Mouse (Mus musculus): Measurements from ENCODE around the gene Map2k4. TPM values are rescaled to one million over a fixed set of nuclear protein-coding genes. Genes with fewer than 3 reads are reported as not detected.

Map2k4 gene
- total RNA-seq, 2 experiments from 2014 or later, result 38.1 to 47.4 TPM

DNA sequence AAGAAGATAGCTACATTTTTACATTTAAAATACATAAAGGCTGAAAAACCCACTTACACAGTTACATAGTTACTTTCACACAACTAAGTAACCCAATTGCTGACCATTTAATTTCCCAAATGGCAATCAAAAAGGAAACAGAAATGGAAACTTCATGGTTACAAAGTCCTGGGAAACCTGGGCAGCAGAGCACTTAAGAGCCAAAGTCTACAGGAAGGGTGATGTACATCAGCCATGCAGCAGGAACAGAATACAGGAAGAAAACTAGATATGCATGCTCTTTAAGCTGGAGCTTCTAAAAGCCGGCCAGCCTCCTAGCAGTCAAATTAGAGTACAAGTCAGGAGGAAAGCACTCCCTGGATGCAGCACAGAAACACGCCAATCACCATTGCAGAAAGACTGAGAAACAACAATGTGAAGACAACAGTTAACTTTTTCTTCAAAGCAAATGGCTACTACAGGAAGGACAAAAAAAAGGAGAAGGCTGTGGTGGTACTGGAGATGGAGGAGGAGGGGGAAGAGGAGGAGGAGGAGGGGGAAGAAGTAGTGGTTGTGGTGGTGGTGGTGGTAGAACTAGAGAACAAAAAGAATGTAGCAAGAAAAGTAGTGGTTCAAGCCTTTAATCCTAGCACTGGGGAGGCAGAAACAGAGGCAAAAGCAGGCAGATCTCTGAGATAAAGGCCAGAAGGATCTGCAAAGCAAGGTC, 11.0 kb downstream of the Map2k4 start:
- no peak for ATAC-seq (replicated peaks; ENCODE audit: low FRiP score, low TSS enrichment, poor library complexity, severe bottlenecking)

GRCm38 (mm10) chr11:65773946-65774656, 14.0 kb downstream of the Map2k4 start:
- peak; percentile 77 for ATAC-seq (replicated peaks; ENCODE audit: low FRiP score, low TSS enrichment, poor library complexity, severe bottlenecking)

DNA sequence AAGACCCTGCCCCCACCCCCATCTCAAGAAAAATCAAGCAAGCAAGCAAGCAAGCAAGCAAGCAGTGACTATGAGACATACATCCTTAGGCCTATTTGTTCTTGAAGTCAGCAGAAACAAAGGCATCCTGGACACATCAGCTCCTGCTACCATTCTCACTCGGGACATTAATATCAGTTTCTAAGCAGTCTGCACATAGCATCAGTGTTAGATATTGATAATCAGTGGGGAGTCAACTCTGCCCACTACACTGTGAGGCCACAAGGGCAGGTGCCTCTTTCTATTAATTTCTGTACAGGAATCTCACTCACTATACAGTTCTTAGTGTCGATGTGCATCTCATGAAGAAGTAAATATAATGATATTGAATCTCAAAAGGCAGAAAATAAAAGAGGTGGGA, 14.6 kb downstream of the Map2k4 start:
- ATAC-seq (replicated peaks; ENCODE audit: low FRiP score, low TSS enrichment, poor library complexity, severe bottlenecking), result peak; percentile 88

GRCm38 (mm10) chr11:65771546-65771945, 16.6 kb downstream of the Map2k4 start:
- ATAC-seq (replicated peaks; ENCODE audit: low FRiP score, low TSS enrichment, poor library complexity, severe bottlenecking), result no peak

GRCm38 (mm10) chr11:65769990-65770389, 18.1 kb downstream of the Map2k4 start:
- ATAC-seq (replicated peaks; ENCODE audit: low FRiP score, low TSS enrichment, poor library complexity, severe bottlenecking), result peak; percentile 38; the same call in 1 of the 2 replicates

GRCm38 (mm10) chr11:65768445-65768844, 19.7 kb downstream of the Map2k4 start:
- peak; percentile 47; the same call in 1 of the 2 replicates for ATAC-seq (replicated peaks; ENCODE audit: low FRiP score, low TSS enrichment, poor library complexity, severe bottlenecking)

- ATAC-seq (replicated peaks; ENCODE audit: low FRiP score, low TSS enrichment, poor library complexity, severe bottlenecking), result no peak
Measured at GRCm38 (mm10) chr11:65760912-65761311, 27.2 kb downstream of the Map2k4 start.

- ATAC-seq (replicated peaks; ENCODE audit: low FRiP score, low TSS enrichment, poor library complexity, severe bottlenecking), result peak; percentile 46
Measured at GRCm38 (mm10) chr11:65759350-65759749, 28.7 kb downstream of the Map2k4 start.

- no peak; the same call in 1 of the 2 replicates for ATAC-seq (replicated peaks; ENCODE audit: low FRiP score, low TSS enrichment, poor library complexity, severe bottlenecking)
Measured at GRCm38 (mm10) chr11:65754161-65754560, 33.9 kb downstream of the Map2k4 start.

DNA sequence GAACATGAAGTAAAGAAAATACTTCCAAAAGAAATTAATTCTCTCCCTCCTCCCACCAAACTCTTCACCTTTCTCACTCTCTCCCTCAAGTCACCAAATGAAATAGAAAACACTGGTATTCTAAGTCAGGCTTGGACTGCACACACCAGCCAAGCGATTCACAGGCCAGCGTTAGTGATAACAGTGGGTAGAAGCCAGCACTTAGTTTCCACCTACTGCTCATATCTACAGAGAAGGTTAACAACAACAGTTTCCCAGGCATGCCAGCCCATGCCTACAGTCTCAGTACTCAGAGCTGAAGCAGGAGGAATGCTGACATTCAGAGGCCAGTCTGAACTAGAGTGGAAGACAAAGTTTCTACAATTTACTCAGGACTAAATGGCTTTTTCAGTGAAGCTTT, 34.5 kb downstream of the Map2k4 start:
- ATAC-seq (replicated peaks; ENCODE audit: low FRiP score, low TSS enrichment, poor library complexity, severe bottlenecking), result peak; percentile 95

GRCm38 (mm10) chr11:65750546-65750945, 37.6 kb downstream of the Map2k4 start:
- ATAC-seq (replicated peaks; ENCODE audit: low FRiP score, low TSS enrichment, poor library complexity, severe bottlenecking), result no peak

DNA sequence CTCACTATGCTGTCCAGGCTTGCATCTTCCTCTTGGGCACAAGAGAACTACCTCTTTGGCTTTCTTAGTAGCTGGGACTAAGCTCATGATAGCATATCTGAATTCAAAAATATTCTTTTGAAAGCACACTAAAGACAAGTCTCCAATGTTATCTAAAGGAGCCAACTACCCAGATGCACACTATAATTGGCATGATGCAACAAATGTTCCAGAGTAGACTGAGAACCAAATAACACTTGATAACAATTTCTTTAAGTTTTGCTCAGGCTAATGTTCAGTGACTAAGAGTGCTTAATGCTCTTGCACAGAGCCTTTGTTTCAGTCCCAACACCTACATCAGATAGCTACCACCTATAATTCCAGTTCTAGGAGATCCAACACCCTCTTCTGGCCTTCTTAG, 40.7 kb downstream of the Map2k4 start:
- ATAC-seq (replicated peaks; ENCODE audit: low FRiP score, low TSS enrichment, poor library complexity, severe bottlenecking), result peak; percentile 79

DNA sequence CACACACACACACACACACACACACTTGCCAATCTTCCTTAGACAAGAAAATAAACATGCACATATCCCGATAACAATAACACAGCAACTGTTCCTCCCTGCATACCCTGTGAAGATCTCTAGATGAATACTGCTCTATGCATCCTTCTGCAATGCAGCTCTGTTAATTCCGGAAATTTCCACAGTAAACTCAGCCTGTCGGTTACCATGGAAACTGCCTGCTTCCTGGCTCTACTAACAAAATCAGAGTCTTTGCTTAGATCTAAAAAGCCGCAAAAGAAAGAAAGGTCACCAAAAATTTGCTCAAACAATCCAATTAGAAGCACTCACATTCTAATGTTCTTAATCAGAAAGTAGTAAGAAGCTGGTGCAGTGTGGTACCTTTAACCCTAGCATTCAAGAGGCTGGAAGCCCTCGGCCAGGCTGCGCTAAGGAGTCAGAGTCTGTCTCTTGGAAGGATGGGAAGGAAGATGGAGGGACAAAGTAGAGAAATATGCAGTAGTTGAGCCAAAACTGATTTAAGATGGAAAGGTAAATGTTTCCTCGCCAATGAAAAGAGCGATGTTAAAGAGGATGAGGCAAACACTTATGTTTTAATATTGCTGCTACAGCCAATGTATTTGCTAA, 42.3 kb downstream of the Map2k4 start:
- ATAC-seq (replicated peaks; ENCODE audit: low FRiP score, low TSS enrichment, poor library complexity, severe bottlenecking), result no peak

- ATAC-seq (replicated peaks; ENCODE audit: low FRiP score, low TSS enrichment, poor library complexity, severe bottlenecking), result no peak
Measured at GRCm38 (mm10) chr11:65743866-65744265, 44.2 kb downstream of the Map2k4 start.

GRCm38 (mm10) chr11:65740811-65741210, 47.3 kb downstream of the Map2k4 start:
- ATAC-seq (replicated peaks; ENCODE audit: low FRiP score, low TSS enrichment, poor library complexity, severe bottlenecking), result no peak

DNA sequence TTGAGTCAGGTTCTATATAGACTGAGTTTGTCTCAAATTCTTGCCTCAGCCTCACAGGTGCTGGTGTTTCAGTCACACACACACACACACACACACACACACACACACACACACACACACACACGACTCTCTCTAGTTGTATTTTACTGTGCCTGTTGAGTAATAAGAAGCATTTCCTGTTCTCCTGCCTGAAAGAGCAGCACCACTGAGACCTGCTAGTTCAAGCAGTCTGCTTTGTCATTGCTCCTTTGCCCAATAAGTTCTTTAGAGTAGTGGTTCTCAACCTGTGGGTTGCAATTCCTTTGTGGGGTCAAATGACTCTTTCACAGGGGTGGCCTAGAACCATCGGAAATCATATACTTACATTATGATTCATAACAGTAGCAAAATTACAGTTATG, 47.7 kb downstream of the Map2k4 start:
- ATAC-seq (replicated peaks; ENCODE audit: low FRiP score, low TSS enrichment, poor library complexity, severe bottlenecking), result no peak

GRCm38 (mm10) chr11:65739880-65740279, 48.2 kb downstream of the Map2k4 start:
- ATAC-seq (replicated peaks; ENCODE audit: low FRiP score, low TSS enrichment, poor library complexity, severe bottlenecking), result peak; percentile 95

DNA sequence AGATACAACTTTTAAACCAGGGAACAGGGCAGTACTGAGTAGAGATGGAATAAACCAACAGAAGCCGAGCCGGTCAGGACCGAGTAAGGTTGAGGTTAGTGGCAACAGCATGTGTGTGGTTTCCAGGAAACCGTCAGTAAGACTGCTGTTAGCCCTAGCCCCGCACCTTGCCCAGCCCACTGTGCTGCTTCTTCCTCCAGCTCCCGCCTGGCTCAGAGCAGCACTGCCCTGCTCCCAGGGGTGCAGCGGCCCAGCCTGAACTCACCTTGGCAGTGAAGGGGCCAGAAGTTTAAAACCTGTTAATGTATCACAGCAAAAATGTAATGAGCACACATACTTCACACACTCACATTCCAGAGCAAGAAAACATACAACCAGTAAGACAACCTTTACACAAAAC, 53.4 kb downstream of the Map2k4 start:
- 0 out of 2 replicates have a peak, but pooled peaks have one; percentile 46 for ATAC-seq (replicated peaks; ENCODE audit: low FRiP score, low TSS enrichment, poor library complexity, severe bottlenecking)

GRCm38 (mm10) chr11:65729623-65730217, 58.4 kb downstream of the Map2k4 start:
- ATAC-seq (replicated peaks; ENCODE audit: low FRiP score, low TSS enrichment, poor library complexity, severe bottlenecking), result no peak

GRCm38 (mm10) chr11:65728906-65729305, 59.2 kb downstream of the Map2k4 start:
- no peak for ATAC-seq (replicated peaks; ENCODE audit: low FRiP score, low TSS enrichment, poor library complexity, severe bottlenecking)

All from megakaryocyte-erythroid progenitor cell, adult 5-6 weeks (primary cell).